Mouse (Mus musculus): ENCODE data around the gene Leng1.

DNA sequence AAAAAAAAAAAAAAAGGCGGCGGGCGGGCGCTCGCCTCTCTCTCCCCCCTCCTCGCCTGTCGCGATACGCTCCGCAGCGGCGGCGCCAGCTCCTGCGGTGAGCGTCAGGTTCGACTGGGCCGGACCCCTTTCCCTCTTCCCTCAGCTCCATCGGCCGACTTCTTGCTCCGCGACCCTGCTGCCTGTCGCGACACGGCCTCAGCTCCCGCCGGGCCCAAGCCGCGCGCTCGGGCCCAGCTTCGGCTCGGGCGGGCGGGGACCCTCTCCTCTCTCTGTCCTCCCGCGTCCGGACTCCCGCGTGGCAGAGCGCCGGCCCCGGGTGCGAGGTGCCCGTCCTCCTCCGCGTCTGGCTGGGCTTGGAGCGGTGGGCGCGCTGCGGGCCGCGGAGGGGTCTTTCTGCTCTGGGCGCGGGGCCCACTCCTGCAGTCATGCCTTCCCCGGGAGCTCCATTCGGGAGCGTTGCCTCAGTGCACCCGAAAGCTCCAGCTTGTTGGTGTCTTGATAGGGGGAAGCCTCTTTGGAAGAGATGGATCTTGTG lies 20.1 kb downstream of the Leng1 start:
- TF ChIP-seq CTCF (IDR thresholded peaks at IDR 0.05; ENCODE audit: low read depth) (no peak), EP300 (IDR thresholded peaks at IDR 0.05; ENCODE audit: low read depth) (no peak)
